Mouse (Mus musculus) CH12.LX (cell line): ENCODE data around the gene Timeless.

ENCODE experiments used
- CHD1 ChIP-seq: IDR thresholded peaks from 2 replicates; pipeline ENCODE4 v1.6.1; 2012; ENCODE audit warnings: low read depth, low read length, improper control_type of control experiment, inconsistent platforms
- CHD2 ChIP-seq: IDR thresholded peaks from 2 replicates; pipeline ENCODE4 v1.6.1; 2011; ENCODE audit warnings: low read length, improper control_type of control experiment
- CTCF ChIP-seq, 2 experiments: IDR thresholded peaks in 1 of 2; conservative IDR thresholded peaks in 1 of 2; 2 replicates each; pipeline ENCODE4 v1.5.1; 2011 to 2012; ENCODE audit warnings: low read depth in 2 of 2, low read length in 2 of 2, improper control_type of control experiment in 1 of 2, inconsistent platforms in 1 of 2, mild to moderate bottlenecking in 1 of 2, moderate library complexity in 1 of 2
- EP300 ChIP-seq: IDR thresholded peaks from 2 replicates; pipeline ENCODE4 v1.6.1; 2011; ENCODE audit warnings: low read length, improper control_type of control experiment
- NRF1 ChIP-seq: IDR thresholded peaks from 2 replicates; pipeline ENCODE4 v1.6.1; 2014; ENCODE audit warnings: low read depth, mild to moderate bottlenecking, inconsistent platforms, low read length, improper control_type of control experiment, moderate library complexity
- POLR2A ChIP-seq: IDR thresholded peaks from 2 replicates; pipeline ENCODE4 v1.6.1; 2011; ENCODE audit warnings: low read depth, mild to moderate bottlenecking, improper control_type of control experiment, low read length
- POLR2AphosphoS2 ChIP-seq: IDR thresholded peaks from 2 replicates; pipeline ENCODE4 v1.6.1; 2011; ENCODE audit warnings: low read depth, low read length, improper control_type of control experiment
- SMC3 ChIP-seq: IDR thresholded peaks from 2 replicates; pipeline ENCODE4 v1.6.1; 2011; ENCODE audit warnings: low read depth, low read length, improper control_type of control experiment
- TBP ChIP-seq: conservative IDR thresholded peaks from 2 replicates; pipeline ENCODE4 v1.6.1; 2011; ENCODE audit warnings: low read depth, low read length, improper control_type of control experiment
- USF1 ChIP-seq: IDR thresholded peaks from 2 replicates; pipeline ENCODE4 v1.6.1; 2014; ENCODE audit warnings: low read depth, mild to moderate bottlenecking, inconsistent platforms, low read length, improper control_type of control experiment
- USF2 ChIP-seq: conservative IDR thresholded peaks from 2 replicates; pipeline ENCODE4 v1.6.1; 2011; ENCODE audit warnings: low read depth, low read length, improper control_type of control experiment

- TF ChIP-seq CTCF (conservative IDR thresholded peaks at IDR 0.05 in 1 of 2, IDR thresholded peaks at IDR 0.05 in 1 of 2; ENCODE audit: low read depth in 2 of 2, low read length in 2 of 2) (no peak), EP300 (no peak; the same call in 1 of the 2 replicates), TBP (no peak), USF1 (no peak), NRF1 (no peak), USF2 (no peak), SMC3 (no peak), POLR2AphosphoS2 (no peak), CHD2 (no peak), CHD1 (no peak), POLR2A (no peak)
Observed at GRCm38 (mm10) chr10:128298702-128299171, 66.9 kb downstream of the Timeless start, which contains the start of gene Il23a.
